Mouse (Mus musculus) stomach, postnatal 0 days (tissue): Measurements from ENCODE around the gene Nxpe3.

Experiments used
- CTCF ChIP-seq: IDR thresholded peaks from 2 replicates; pipeline ENCODE4 v1.5.1; 2016; ENCODE audit warnings: antibody characterized with exemption, low read depth, mild to moderate bottlenecking, moderate library complexity
- EP300 ChIP-seq: optimal IDR thresholded peaks from 2 replicates; pipeline ENCODE3; 2016; ENCODE audit warnings: antibody characterized with exemption

DNA sequence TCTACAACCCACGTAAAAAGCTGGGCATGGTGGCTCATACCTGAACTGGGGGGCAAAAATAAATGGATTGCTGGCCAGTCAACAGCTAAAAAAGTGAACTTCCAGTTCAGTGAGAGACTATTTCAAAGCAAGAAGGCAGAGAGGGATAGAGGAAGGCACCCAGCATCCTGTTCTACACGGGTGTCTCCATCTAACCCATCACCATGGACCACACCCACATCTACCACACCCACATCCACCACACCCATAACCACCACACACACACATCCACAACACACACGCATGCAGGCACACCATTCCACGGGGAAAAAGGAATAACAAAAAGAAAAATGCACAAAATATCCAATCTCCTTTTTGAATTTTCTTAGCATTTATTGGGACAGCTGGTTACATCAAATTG lies 28.9 kb upstream of the Nxpe3 start:
- TF ChIP-seq CTCF (no peak), EP300 (no peak)
